Mouse (Mus musculus) common myeloid progenitor, adult 5-6 weeks (primary cell): Measurements from ENCODE around the gene Ostf1. TPM values are rescaled to one million over a fixed set of nuclear protein-coding genes. Genes with fewer than 3 reads are reported as not detected.

Experiments
- ATAC-seq: replicated peaks from 2 replicates; pipeline ENCODE4 v1.8.0; 2016; ENCODE audit warnings: low read depth, mild to moderate bottlenecking, moderate TSS enrichment, inconsistent platforms; ENCODE audit not compliant: poor library complexity, severe bottlenecking
- total RNA-seq: library from RNA; stranded (forward); fragments of 200-1000, 187-1606 nt; gene quantifications from 2 replicates; pipeline ENCODE4 v1.2.3, GENCODE M21; 2017

Ostf1 gene
- total RNA-seq, 1 experiment from 2014 or later, result 99.8 TPM

DNA sequence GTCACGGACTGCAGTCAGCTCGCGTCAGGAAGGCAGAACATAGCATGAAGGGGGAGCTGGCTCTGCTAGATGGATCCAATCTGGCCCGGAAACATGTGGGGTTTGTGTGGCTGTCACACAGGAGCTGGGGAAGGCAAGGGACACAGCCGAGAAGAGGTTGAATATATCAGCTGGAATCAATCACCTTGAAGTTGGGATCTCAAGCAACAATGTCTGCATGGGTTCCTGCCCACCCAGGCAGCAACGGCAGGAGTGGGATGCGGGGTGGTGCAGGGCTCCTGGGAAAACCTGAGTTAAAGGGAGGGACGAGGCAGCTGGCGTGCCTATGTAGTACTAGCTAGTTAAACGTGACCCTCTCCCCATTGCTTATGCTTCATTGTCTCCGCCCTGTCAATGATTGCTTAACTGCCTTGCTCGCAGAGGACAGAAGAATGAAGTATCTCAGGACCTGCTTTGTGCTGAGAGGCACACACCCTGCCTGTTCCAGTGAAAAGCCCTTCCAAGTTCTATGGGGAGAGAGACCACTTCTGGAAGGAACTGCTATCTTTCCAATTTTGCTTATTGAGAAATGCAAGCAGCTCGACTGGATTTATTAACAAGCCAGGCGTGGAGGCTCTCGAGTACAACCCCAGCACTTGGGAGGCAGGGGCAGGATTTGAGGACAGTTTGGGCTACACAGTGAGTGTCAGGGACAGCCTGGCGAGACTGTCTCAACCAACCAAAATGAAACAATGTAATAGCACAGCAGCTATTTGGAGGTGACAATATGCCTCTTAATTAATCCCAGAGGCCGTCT is 53.2 kb downstream of the Ostf1 start:
- ATAC-seq, result 0 out of 2 replicates have a peak, but pooled peaks have one; percentile 16

DNA sequence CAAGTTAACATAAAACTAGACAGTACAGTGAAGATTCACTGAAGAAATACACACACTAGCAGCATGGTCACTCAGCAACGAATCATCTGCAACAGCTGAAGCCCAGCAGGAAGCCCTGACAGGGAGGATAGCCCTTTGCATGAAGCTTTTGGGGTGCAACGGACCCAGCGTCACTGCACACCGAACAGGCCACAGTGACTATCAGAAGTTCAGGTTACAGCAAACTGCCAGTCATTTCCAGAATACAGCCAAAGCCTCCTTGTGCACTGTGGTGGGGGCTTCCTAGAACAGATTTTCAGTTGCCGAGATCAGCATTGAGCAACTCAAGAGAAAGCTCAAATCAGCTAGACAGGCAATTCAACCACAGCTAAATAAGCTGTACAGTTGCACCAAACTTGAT is 54.3 kb downstream of the Ostf1 start:
- peak; percentile 64 for ATAC-seq

DNA sequence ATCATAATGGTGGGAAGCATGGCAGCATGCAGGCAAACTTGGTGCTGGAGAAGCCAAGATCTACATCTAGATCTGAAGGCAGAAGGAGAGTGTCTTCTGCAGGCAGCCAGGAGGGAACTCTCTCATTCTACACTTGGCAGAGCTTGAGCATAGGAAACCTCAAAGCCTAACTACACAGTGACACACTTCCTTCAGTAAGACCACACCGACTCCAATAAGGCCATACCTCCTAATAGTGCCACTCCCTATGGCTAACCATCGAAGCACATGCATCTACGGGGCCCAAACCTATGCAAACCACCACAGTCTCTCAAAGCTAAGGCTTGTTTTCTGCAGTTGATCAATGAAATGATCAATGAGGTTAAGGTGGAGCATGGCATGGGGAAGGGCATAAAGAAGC is 55.7 kb downstream of the Ostf1 start:
- peak; percentile 40; the same call in 1 of the 2 replicates for ATAC-seq

DNA sequence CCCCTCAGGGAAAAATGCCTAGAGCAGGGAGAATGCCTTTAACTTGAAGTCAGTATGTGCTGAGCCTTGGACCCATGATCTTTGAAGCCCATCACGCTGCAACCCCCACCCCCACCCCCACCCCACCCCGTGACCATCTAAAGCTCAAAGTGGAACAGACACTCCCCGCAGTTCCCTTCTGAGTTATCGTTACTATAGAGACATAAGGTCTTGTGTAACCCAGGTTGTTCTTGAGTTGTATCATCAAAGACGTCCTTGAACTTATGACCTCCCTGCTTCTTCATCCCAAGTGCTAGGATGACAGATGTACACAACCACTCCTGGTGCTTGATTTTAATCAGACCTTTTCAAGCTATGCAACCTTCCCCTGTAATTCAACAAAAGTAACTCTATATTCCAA is 57.7 kb downstream of the Ostf1 start:
- ATAC-seq, result no peak

DNA sequence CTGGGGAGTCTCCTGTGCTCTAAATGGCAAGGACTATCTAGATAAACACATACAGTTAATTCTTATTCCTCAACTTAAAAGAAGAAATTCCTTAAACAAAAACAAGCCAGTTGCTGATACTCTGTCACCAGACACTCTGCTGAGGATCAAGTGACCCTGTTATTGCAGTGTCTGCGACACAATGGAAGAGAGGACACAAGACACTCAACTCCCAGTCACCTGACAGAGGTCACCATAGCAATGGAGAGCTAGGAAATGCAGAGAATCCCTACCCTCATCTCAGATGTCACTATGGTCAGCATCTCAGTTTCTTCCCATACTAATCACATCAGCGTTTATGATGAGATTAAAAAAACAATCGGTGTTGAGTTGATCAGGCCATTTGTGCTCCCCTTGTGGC is 58.2 kb downstream of the Ostf1 start:
- no peak for ATAC-seq

DNA sequence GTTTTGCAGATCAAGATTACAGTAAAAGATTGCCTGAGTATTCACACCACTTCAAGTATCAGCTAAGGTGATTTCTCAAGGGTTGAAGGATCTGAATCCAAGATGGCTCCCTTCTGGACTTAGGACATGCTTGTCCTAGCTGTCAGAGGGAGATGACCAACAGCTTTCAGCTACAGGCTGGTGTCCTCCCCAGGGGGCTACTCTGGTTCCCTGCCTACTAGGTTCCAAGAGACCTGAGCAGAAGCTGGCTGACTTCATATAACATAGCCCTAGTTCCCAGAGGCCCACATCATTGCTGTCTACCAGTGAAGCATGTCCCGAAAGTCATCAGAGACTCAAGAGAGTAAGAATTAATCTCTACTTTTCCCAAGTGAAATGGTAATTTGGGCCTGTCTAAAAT is 62.1 kb downstream of the Ostf1 start:
- ATAC-seq, result no peak

DNA sequence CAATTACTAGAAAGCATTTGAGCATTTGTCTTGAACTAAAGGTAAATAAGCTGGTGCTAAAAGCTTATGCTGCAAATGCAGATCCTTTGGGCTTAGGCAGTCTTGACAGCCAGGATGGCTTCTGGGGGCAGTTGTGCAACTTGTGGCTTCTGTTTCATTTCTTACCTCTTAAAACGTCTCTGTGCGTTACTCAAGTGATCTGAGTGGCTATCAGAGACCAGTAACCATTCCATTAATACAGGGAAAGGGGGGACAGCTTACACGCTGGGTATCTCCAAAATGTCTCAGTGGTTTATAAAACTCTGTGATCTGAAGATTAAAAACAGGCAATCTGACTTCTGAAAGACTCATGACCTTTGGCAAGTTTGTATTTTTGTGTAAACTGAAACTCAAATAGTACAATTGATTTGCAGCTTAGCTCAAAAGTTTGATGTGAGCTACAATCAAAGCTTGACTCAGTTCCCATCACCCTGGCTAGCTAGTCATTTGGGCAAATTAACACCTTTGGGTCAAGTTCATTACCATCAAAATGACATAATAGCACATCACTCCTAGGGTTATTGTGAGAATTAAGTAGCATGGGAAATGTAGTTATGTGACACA is 62.7 kb downstream of the Ostf1 start:
- ATAC-seq, result peak; percentile 44

DNA sequence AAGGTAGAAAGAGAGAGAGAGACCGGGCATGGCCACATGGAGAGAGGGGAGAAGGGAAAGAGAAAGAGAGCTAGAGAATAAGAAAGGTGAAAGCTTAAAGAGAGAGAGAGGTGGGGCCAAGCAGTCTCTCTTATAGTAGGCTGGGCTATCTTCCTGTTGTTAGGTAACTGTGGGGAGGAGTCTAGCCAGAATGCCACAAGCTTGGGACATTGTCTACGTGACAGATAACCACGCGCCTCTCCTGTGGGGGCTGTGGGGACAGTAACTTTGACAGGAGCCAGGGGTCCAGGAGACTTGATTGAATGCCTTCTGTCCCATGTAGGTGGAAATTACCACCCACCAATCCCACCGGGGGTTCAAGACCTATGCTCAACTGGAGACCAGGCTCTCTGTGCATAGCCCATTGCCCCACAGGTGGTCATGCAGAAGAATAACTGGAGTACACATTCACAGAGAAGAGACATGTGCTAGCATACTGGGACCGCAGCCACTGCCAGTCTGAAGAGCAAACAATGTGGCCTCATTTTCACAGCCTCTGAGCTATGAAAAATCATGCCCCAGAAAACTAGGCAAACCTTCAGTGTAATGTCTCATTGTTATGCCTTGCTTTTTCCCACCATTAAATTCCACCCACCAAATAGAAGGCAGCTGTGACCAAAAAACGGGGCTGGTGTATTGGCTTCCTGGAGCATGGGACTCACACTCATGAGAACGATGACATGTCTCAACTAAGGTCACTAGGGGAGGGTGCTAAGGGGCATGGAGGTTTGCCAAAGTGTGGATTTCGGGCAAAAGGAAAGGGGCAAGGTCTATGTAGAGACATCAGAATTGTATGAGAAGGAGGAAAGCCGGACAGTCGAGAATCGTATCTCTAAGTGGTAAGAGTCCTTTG is 63.4 kb downstream of the Ostf1 start:
- no peak for ATAC-seq

DNA sequence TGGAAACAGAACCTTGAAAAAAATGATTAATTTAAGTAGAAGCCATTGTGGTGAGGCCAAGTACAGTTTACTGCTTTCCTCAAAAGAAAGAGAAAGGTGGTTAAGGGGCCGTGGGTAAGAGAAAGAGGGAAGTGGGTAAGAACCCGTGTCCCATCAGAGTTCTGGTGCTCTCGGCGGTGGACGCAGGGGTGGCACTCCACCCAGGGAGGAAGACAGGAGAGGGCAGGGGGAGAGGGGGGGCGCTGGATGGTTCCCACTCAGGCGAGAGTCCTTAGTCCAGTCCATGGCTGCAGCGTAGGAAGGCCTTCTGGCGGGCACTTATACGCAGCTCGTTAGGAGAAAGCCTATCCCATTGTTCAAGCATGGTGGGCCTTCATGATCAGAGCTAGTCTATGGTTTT is 64.1 kb downstream of the Ostf1 start:
- ATAC-seq, result peak; percentile 91

DNA sequence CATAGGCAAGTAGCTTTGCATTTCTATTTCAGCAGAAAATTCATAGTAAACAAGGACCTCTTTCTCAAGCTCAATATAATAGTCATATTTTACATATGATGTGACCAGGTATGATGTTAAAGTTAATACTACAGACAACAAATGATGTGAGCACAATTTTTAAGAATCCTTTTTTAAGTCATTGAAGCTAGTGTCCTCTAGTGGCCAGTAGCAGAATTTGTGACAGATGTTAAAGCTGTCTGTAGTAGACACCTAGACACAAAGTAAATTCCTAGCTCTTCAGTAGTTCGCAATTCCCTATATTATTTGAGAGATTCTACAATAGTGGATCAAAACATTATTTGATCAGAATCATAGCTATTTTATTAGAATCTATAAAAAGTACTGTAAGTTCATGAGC is 73.9 kb downstream of the Ostf1 start:
- ATAC-seq, result no peak

DNA sequence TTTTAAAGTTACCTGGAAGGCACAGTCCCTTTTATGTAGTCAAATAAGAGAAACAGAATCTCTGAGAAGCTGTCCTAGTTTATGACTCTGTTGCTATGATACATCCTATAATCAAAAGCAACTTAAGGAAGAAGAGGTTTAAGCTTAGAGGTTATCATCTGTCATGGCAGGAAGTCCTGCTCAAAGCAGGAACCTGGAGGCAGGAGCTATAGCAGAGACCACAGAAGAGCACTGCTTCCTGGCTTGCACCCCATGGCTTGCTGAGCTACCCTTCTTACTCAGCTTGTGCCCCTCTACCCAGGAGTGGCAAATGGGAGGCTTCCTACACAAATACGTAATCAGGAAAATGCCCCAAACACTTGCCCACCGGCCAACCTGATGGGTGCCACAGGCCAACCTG is 76.0 kb downstream of the Ostf1 start:
- ATAC-seq, result peak; percentile 96

DNA sequence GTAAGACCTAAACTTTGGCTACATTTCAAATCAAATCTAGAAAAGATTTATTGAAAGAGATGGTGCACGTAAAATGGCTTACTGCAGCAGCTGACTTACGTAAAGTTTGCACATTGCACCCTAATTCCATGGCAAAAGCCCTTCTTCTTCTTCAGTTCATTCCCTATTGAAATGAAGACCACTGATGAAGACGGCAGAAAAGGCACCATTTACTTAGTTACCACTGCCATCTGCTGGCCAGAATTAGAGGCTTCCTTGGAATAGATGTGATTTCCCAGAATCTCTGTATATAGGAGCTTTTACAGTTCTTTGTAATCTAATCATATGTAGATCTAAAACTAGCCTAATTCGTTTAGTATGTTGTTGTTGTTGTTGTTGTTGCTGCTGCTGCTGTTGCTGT is 83.0 kb downstream of the Ostf1 start:
- ATAC-seq, result peak; percentile 76

Other genes starting within 250 kb of the Ostf1 start
- 4.0 and 7.6 TPM in 2 replicates for gene Nmrk1, start 127 bp upstream of the Ostf1 start, total RNA-seq
- 37.3 and 44.7 TPM in 2 replicates for gene Carnmt1, start 38.9 kb upstream of the Ostf1 start, total RNA-seq
- 21.9 and 27.0 TPM in 2 replicates for gene D030056L22Rik, start 81.4 kb upstream of the Ostf1 start, total RNA-seq
- 0.53 TPM in 1 of 2 replicates, not detected in the other for gene Trpm6, start 118.2 kb upstream of the Ostf1 start, total RNA-seq